ENCODE assay signal across 16 mouse cellular contexts in genomic region chr6:135240361-135240760, GRCm38 (mm10). TPM values are rescaled to one million over a fixed set of nuclear protein-coding genes. Genes with fewer than 3 reads are reported as not detected.
"Had no signal": no experiment of that assay in that cellular context is flagged by ENCODE, and none has a peak within 500 bp of the region (broad histone marks: within the 10 kb centered on the region; RNA-seq: fewer than 3 reads in every experiment).

No protein-coding gene starts in this region.

- H3K9ac ChIP-seq: kidney, embryonic 15.5 days; limb, embryonic 15.5 days; liver, embryonic 13.5 days; midbrain, embryonic 15.5 days; neural tube, embryonic 12.5 days had no signal

- H3K27ac ChIP-seq: kidney, embryonic 15.5 days; left cerebral cortex, adult 2 months; limb, embryonic 15.5 days; liver, embryonic 13.5 days; midbrain, embryonic 15.5 days; neural tube, embryonic 12.5 days; stomach, postnatal 0 days had no signal

- H3K36me3 ChIP-seq: midbrain, embryonic 15.5 days had no signal

- H3K4me2 ChIP-seq: kidney, embryonic 15.5 days; limb, embryonic 15.5 days; liver, embryonic 13.5 days; midbrain, embryonic 15.5 days; neural tube, embryonic 12.5 days had no signal

- ATAC-seq: intestine, embryonic 16.5 days; midbrain, embryonic 15.5 days had no signal

- H3K27me3 ChIP-seq: kidney, embryonic 15.5 days; limb, embryonic 15.5 days; midbrain, embryonic 15.5 days; neural tube, embryonic 12.5 days had no signal

- DNase-seq: kidney, adult 2 months; kidney, postnatal 14 days; liver, embryonic 13.5 days; lung, adult 18-20 months; spleen, adult 18-20 months; thymus, postnatal 4 days had no signal

- H3K9me3 ChIP-seq: kidney, embryonic 15.5 days; limb, embryonic 15.5 days; liver, embryonic 13.5 days; midbrain, embryonic 15.5 days; neural tube, embryonic 12.5 days had no signal

- H3K4me3 ChIP-seq: kidney, embryonic 15.5 days; left cerebral cortex, adult 2 months; limb, embryonic 15.5 days; liver, embryonic 13.5 days; midbrain, embryonic 15.5 days; neural tube, embryonic 12.5 days had no signal

- H3K4me1 ChIP-seq: neural tube, embryonic 12.5 days had no signal

RNA-seq across cellular contexts. Expression of gene Gsg1, which starts 13.8 kb away (rescaled TPM):
- total RNA-seq: layer of hippocampus, postnatal 25 days; left cerebral cortex, adult 2 months; left cerebral cortex, postnatal 14 days; neutrophil, adult 5-6 weeks had no signal
- polyA plus RNA-seq: midbrain, embryonic 15.5 days had no signal
